Mouse (Mus musculus): ENCODE measurements around the gene Plppr3. TPM values are rescaled to one million over a fixed set of nuclear protein-coding genes. Genes with fewer than 3 reads are reported as not detected.

The Plppr3 gene
- polyA plus RNA-seq, 1 experiment = 3.6 TPM

GRCm38 (mm10) chr10:79842322-79842721, 32.1 kb downstream of the Plppr3 start:
- H3K4me3 ChIP-seq (ENCODE audit: extremely low read depth, insufficient read depth, insufficient read length) = no peak overlapping the region
- H3K4me1 ChIP-seq (ENCODE audit: control insufficient read depth, insufficient read depth, insufficient read length) = no peaks in the 10 kb centered on the region; the same call in 1 of the 2 replicates
- no peaks in the 10 kb centered on the region for H3K36me3 ChIP-seq (ENCODE audit: control insufficient read depth, insufficient read depth, low read length)
- H3K27ac ChIP-seq (ENCODE audit: insufficient read depth, low read length) = no peak overlapping the region
- DNase-seq (ENCODE audit: low read depth in 1 of 2, low spot score in 2 of 2) = no peak
- TF ChIP-seq CTCF (IDR thresholded peaks at IDR 0.05; ENCODE audit: extremely low read depth, insufficient read depth, insufficient read length, insufficient replicate concordance) (no peak), POLR2A (IDR thresholded peaks at IDR 0.05; ENCODE audit: low read depth, low read length) (no peak)
- no peaks in the 10 kb centered on the region for H3K27me3 ChIP-seq (ENCODE audit: control insufficient read depth, insufficient read depth, low read length)
- 73% methylated on average over 3 of the region's 3 CpGs for WGBS

GRCm38 (mm10) chr10:79840644-79841551, 33.5 kb downstream of the Plppr3 start:
- Histone ChIP-seq H3K36me3 (ENCODE audit: control insufficient read depth, insufficient read depth, low read length) (no peaks in the 10 kb centered on the region), H3K4me1 (ENCODE audit: control insufficient read depth, insufficient read depth, insufficient read length) (no peaks in the 10 kb centered on the region; the same call in 1 of the 2 replicates), H3K4me3 (ENCODE audit: extremely low read depth, insufficient read depth, insufficient read length) (peak overlapping the region; percentile 34; the same call in 1 of the 2 replicates), H3K27me3 (ENCODE audit: control insufficient read depth, insufficient read depth, low read length) (no peaks in the 10 kb centered on the region), H3K27ac (ENCODE audit: insufficient read depth, low read length) (peak overlapping the region; percentile 34; the same call in 1 of the 2 replicates)
- DNase-seq (ENCODE audit: low read depth in 1 of 2, low spot score in 2 of 2) = no peak
- WGBS = 4% methylated on average over 24 of the region's 24 CpGs
- TF ChIP-seq POLR2A (IDR thresholded peaks at IDR 0.05; ENCODE audit: low read depth, low read length) = no peak
- no peak for TF ChIP-seq CTCF (IDR thresholded peaks at IDR 0.05; ENCODE audit: extremely low read depth, insufficient read depth, insufficient read length, insufficient replicate concordance)

- H3K4me3 ChIP-seq (ENCODE audit: extremely low read depth, insufficient read depth, insufficient read length) = no peak overlapping the region
- no peaks in the 10 kb centered on the region for H3K36me3 ChIP-seq (ENCODE audit: control insufficient read depth, insufficient read depth, low read length)
- no peak for TF ChIP-seq CTCF (IDR thresholded peaks at IDR 0.05; ENCODE audit: extremely low read depth, insufficient read depth, insufficient read length, insufficient replicate concordance)
- TF ChIP-seq POLR2A (IDR thresholded peaks at IDR 0.05; ENCODE audit: low read depth, low read length) = no peak
- no peak overlapping the region for H3K27ac ChIP-seq (ENCODE audit: insufficient read depth, low read length)
- WGBS = 87% methylated on average over 3 of the region's 3 CpGs
- no peak for DNase-seq (ENCODE audit: low read depth in 1 of 2, low spot score in 2 of 2)
- H3K27me3 ChIP-seq (ENCODE audit: control insufficient read depth, insufficient read depth, low read length) = no peaks in the 10 kb centered on the region
- H3K4me1 ChIP-seq (ENCODE audit: control insufficient read depth, insufficient read depth, insufficient read length) = no peaks in the 10 kb centered on the region; the same call in 1 of the 2 replicates
Observed at GRCm38 (mm10) chr10:79840091-79840490, 34.3 kb downstream of the Plppr3 start.

GRCm38 (mm10) chr10:79838151-79838550, 36.3 kb downstream of the Plppr3 start:
- Histone ChIP-seq H3K27ac (ENCODE audit: insufficient read depth, low read length) (no peak overlapping the region), H3K27me3 (ENCODE audit: control insufficient read depth, insufficient read depth, low read length) (no peaks in the 10 kb centered on the region), H3K4me1 (ENCODE audit: control insufficient read depth, insufficient read depth, insufficient read length) (no peaks in the 10 kb centered on the region; the same call in 1 of the 2 replicates), H3K4me3 (ENCODE audit: extremely low read depth, insufficient read depth, insufficient read length) (no peak overlapping the region), H3K36me3 (ENCODE audit: control insufficient read depth, insufficient read depth, low read length) (no peaks in the 10 kb centered on the region)
- DNase-seq (ENCODE audit: low read depth in 1 of 2, low spot score in 2 of 2) = no peak
- TF ChIP-seq CTCF (IDR thresholded peaks at IDR 0.05; ENCODE audit: extremely low read depth, insufficient read depth, insufficient read length, insufficient replicate concordance) = no peak
- no peak for TF ChIP-seq POLR2A (IDR thresholded peaks at IDR 0.05; ENCODE audit: low read depth, low read length)
- WGBS = 60% methylated on average over 2 of the region's 2 CpGs

- no peak for DNase-seq (ENCODE audit: low read depth in 1 of 2, low spot score in 2 of 2)
- TF ChIP-seq CTCF (IDR thresholded peaks at IDR 0.05; ENCODE audit: extremely low read depth, insufficient read depth, insufficient read length, insufficient replicate concordance) = no peak
- no peak for TF ChIP-seq POLR2A (IDR thresholded peaks at IDR 0.05; ENCODE audit: low read depth, low read length)
- Histone ChIP-seq H3K27ac (ENCODE audit: insufficient read depth, low read length) (no peak overlapping the region), H3K4me1 (ENCODE audit: control insufficient read depth, insufficient read depth, insufficient read length) (no peaks in the 10 kb centered on the region; the same call in 1 of the 2 replicates), H3K4me3 (ENCODE audit: extremely low read depth, insufficient read depth, insufficient read length) (no peak overlapping the region), H3K27me3 (ENCODE audit: control insufficient read depth, insufficient read depth, low read length) (no peaks in the 10 kb centered on the region), H3K36me3 (ENCODE audit: control insufficient read depth, insufficient read depth, low read length) (no peaks in the 10 kb centered on the region)
- WGBS = 96% methylated on average over 3 of the region's 3 CpGs
Observed at GRCm38 (mm10) chr10:79836918-79837317, 37.5 kb downstream of the Plppr3 start.

- TF ChIP-seq POLR2A (IDR thresholded peaks at IDR 0.05; ENCODE audit: low read depth, low read length) = no peak
- peak; percentile 98 for TF ChIP-seq CTCF (IDR thresholded peaks at IDR 0.05; ENCODE audit: extremely low read depth, insufficient read depth, insufficient read length, insufficient replicate concordance)
- Histone ChIP-seq H3K27me3 (ENCODE audit: control insufficient read depth, insufficient read depth, low read length) (no peaks in the 10 kb centered on the region), H3K36me3 (ENCODE audit: control insufficient read depth, insufficient read depth, low read length) (no peaks in the 10 kb centered on the region), H3K4me3 (ENCODE audit: extremely low read depth, insufficient read depth, insufficient read length) (no peak overlapping the region), H3K27ac (ENCODE audit: insufficient read depth, low read length) (no peak overlapping the region), H3K4me1 (ENCODE audit: control insufficient read depth, insufficient read depth, insufficient read length) (no peaks in the 10 kb centered on the region; the same call in 1 of the 2 replicates)
- WGBS = 32% methylated on average over 9 of the region's 9 CpGs
- DNase-seq (ENCODE audit: low read depth in 1 of 2, low spot score in 2 of 2) = peak; percentile 50 to 75
Observed at GRCm38 (mm10) chr10:79834769-79835398, 39.5 kb downstream of the Plppr3 start.

Measured in spleen, adult 2 months (tissue).